Mouse (Mus musculus): ENCODE measurements around the gene Ptprj.

GRCm38 (mm10) chr2:90613006-90613405 lies 32.6 kb upstream of the Ptprj start:
- TF ChIP-seq POLR2A (IDR thresholded peaks at IDR 0.05; ENCODE audit: borderline replicate concordance, insufficient read depth, low read length) = no peak
- no peak for TF ChIP-seq CTCF (IDR thresholded peaks at IDR 0.05; ENCODE audit: borderline replicate concordance, insufficient read depth, low read depth, low read length)

Data from cerebellum, adult 2 months (tissue).